Mouse (Mus musculus) heart, embryonic 13.5 days (tissue): Measurements from ENCODE around the gene Mfsd14a. TPM values are rescaled to one million over a fixed set of nuclear protein-coding genes. Genes with fewer than 3 reads are reported as not detected.

Source experiments
- ATAC-seq: fragments of 200-750 bp; cut with Nextera tagmentation; 2 replicates; pipeline ENCODE4 v1.8.0; 2017; ENCODE audit warnings: moderate TSS enrichment; ENCODE audit not compliant: insufficient number of reproducible peaks, low FRiP score, low TSS enrichment; ENCODE audit errors: extremely low read depth
- H3K27ac ChIP-seq: fragments of 300-500 bp; sonication (generic); replicated peaks from 2 replicates; pipeline ENCODE4 v1.5.1; 2015; ENCODE audit warnings: moderate library complexity, mild to moderate bottlenecking, inconsistent platforms
- H3K27me3 ChIP-seq: fragments of 300-500 bp; sonication (generic); replicated peaks from 2 replicates; pipeline ENCODE4 v1.6.1; 2015; ENCODE audit warnings: mild to moderate bottlenecking, inconsistent platforms
- H3K36me3 ChIP-seq: fragments of 300-500 bp; sonication (generic); 2 replicates; pipeline ENCODE4 v1.6.1; 2015; ENCODE audit warnings: mild to moderate bottlenecking, inconsistent platforms
- H3K4me1 ChIP-seq: fragments of 300-500 bp; sonication (generic); 2 replicates; pipeline ENCODE4 v1.6.1; 2015; ENCODE audit warnings: inconsistent platforms
- H3K4me2 ChIP-seq: fragments of 300-500 bp; sonication (generic); 2 replicates; pipeline ENCODE4 v1.6.1; 2015; ENCODE audit warnings: inconsistent platforms, mild to moderate bottlenecking, moderate library complexity
- H3K4me3 ChIP-seq: fragments of 300-500 bp; sonication (generic); 2 replicates; pipeline ENCODE4 v1.5.1; 2015; ENCODE audit warnings: moderate library complexity, mild to moderate bottlenecking, inconsistent platforms
- H3K9ac ChIP-seq: fragments of 300-500 bp; sonication (generic); 2 replicates; pipeline ENCODE4 v1.6.1; 2015; ENCODE audit warnings: inconsistent platforms, mild to moderate bottlenecking, moderate library complexity
- H3K9me3 ChIP-seq: fragments of 300-500 bp; sonication (generic); 2 replicates; pipeline ENCODE4 v1.6.1; 2016; ENCODE audit warnings: inconsistent platforms
- WGBS: fragments of 180-500 bp; shearing (Covaris S2); methylation state at CpG from one replicate; pipeline ENCODE4 v1.1.7; 2015; ENCODE audit warnings: mixed read lengths; 5-methylcytosine and 5-hydroxymethylcytosine counted together
- polyA plus RNA-seq: library from polyadenylated mRNA; unstranded; fragments of >200 nt; fragmentation: Nextera tagmentation; extraction: Ambion mirVana; gene quantifications from 2 replicates; pipeline ENCODE4 v1.2.1, GENCODE M21; 2015

Mfsd14a gene
- polyA plus RNA-seq, 1 experiment from 2014 or later: 49.7 TPM

DNA sequence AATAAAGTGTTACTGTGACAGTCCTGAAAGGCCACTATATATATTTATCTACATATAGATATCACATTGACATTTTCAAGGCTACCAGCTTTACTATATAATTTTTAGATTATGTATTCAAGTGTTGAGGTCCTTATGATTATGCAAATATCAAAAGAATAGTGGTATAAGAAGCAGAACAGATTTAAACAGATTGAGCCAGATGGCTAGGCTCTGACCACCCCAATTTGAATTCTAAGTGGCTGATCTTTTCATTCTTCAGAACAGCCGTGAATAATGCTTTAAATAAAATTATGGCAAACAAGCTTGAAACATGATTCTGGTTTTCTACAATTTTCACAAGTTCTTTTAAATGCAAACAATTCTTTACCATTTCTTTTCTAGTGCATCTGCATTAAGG lies 31.0 kb downstream of the Mfsd14a start:
- Histone ChIP-seq H3K4me3 (no peak overlapping the region), H3K4me1 (peaks cover 12% of the 10 kb centered on the region), H3K4me2 (no peak overlapping the region), H3K9me3 (no peaks in the 10 kb centered on the region), H3K27me3 (no peaks in the 10 kb centered on the region), H3K36me3 (peaks cover 73% of the 10 kb centered on the region), H3K27ac (no peak overlapping the region), H3K9ac (no peak overlapping the region)
- 66% methylated on average over 1 of the region's 1 CpGs for WGBS
- no peak for ATAC-seq

DNA sequence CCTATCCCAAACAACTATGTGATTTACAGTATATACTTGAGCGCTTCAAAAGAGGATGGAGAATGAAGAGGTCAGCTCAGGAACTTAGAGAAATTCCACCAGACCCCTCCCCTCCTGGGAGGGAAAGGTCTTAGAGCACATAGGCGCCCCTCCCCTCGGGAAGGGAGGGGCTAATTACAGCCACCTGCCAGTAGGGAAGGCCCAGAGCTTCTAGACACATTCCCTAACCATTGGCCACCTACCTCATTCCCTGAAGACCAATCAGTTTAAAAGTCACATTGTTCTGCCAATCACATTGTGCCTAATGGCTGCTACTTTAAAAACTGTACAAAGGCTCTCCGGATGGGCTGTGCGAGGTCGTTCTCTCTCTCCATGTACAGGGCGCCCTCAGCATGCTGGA lies 39.8 kb downstream of the Mfsd14a start:
- H3K27ac ChIP-seq: no peak overlapping the region
- H3K4me1 ChIP-seq: no peaks in the 10 kb centered on the region
- WGBS: 93% methylated on average over 7 of the region's 7 CpGs
- no peak overlapping the region for H3K9ac ChIP-seq
- ATAC-seq: no peak
- H3K4me2 ChIP-seq: no peak overlapping the region
- no peaks in the 10 kb centered on the region for H3K9me3 ChIP-seq
- peaks cover 57% of the 10 kb centered on the region for H3K36me3 ChIP-seq
- no peaks in the 10 kb centered on the region for H3K27me3 ChIP-seq
- no peak overlapping the region for H3K4me3 ChIP-seq

DNA sequence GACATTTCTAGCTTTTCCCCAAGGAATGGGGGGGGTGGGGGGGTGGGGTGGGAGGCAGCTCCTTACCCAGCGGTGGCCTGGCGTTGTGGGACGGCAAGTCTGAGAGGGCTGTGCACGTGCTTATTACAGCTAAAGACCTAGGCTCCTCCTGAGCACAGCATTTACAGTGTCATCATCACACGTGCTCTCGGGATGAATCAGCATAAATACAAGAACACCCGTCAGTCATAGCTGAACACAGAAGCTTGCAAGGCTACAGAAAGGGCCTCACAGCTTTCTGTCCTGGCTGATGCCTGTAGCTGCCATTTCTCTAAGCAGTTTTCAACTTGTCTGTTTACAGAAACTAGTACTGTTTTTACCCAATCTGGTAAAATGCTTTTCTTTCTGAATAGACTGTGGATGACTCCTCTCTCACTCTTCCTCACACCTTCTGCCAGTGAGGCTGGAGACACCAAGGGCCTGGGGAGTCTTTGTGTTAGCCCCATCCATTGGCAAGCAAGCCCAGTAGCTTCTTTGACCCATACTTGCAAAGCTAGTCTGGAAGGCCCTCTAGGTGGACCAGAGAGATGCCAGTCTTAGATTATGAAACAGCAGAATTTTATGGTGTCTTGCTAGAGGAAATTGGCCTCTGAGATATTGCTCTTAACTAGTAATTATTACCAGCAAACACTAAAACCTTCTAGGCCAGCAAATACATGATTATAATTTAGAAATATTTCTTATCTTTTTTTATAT lies 41.7 kb downstream of the Mfsd14a start:
- no peaks in the 10 kb centered on the region for H3K9me3 ChIP-seq
- peaks cover 59% of the 10 kb centered on the region for H3K36me3 ChIP-seq
- no peaks in the 10 kb centered on the region for H3K4me1 ChIP-seq
- H3K4me2 ChIP-seq: no peak overlapping the region
- no peak for ATAC-seq
- 83% methylated on average over 7 of the region's 7 CpGs for WGBS
- no peak overlapping the region for H3K27ac ChIP-seq
- no peak overlapping the region for H3K9ac ChIP-seq
- H3K27me3 ChIP-seq: no peaks in the 10 kb centered on the region
- no peak overlapping the region for H3K4me3 ChIP-seq

DNA sequence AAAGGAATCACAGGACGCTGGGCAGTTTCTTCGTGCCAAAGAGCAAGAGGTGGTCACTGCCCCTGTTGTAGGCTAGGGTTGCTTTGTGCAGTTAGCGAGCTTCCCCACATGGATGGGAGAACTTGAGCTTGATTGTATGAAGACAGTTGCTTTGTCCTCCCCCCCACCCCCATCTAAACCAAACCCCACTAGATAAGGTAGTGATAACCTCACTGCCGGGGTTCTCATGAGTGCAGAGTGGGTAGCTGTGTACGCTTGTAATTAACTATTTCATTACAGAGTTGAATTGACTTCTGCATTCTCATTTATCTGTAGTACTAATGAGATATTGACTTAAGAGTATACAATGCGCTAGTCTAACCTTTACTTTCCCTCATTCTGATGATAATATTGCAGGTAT lies 43.6 kb downstream of the Mfsd14a start:
- Histone ChIP-seq H3K9ac (no peak overlapping the region), H3K27me3 (no peaks in the 10 kb centered on the region), H3K36me3 (peaks cover 79% of the 10 kb centered on the region), H3K4me1 (no peaks in the 10 kb centered on the region), H3K9me3 (no peaks in the 10 kb centered on the region), H3K4me2 (no peak overlapping the region), H3K27ac (no peak overlapping the region), H3K4me3 (no peak overlapping the region)
- ATAC-seq: no peak
- 74% methylated on average over 6 of the region's 6 CpGs for WGBS

DNA sequence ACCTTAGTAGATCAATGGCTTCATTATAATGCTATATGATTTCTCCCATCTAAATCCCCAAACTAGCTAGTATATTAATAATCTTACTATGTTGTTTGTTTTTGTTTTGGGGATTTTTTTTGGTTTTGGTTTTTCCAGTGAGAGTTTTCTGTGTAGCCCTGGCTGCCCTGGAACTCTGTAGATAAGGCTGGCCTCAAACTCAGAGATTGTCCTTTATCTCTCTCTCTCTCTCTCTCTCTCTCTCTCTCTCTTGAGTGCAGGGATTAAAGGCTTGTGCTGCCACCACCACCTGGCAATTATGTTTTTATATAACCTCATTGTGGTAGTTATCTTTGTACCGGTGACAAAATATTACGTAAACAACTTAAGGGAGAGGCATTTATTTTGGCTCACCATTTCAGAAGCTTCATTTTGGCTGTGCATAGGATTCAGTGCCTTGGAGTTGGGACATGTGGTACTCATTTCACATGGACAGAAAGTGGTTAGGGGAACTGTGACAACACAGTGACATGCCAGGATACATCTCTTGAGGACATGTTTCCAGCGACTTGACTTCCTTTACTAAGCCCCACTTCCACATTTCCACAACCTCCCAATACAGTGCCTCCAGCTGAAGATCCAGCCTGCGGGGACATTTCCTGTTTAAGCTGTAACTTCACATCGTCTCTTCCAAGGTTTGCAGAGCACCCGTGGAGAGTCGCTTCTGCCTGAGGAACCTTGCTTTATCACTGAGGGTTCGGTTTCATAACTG lies 47.0 kb downstream of the Mfsd14a start:
- Histone ChIP-seq H3K27ac (no peak overlapping the region), H3K9me3 (no peaks in the 10 kb centered on the region), H3K4me3 (no peak overlapping the region), H3K36me3 (peaks cover 72% of the 10 kb centered on the region), H3K9ac (no peak overlapping the region), H3K27me3 (no peaks in the 10 kb centered on the region), H3K4me1 (no peaks in the 10 kb centered on the region), H3K4me2 (no peak overlapping the region)
- ATAC-seq: no peak
- WGBS: 80% methylated on average over 8 of the region's 8 CpGs

DNA sequence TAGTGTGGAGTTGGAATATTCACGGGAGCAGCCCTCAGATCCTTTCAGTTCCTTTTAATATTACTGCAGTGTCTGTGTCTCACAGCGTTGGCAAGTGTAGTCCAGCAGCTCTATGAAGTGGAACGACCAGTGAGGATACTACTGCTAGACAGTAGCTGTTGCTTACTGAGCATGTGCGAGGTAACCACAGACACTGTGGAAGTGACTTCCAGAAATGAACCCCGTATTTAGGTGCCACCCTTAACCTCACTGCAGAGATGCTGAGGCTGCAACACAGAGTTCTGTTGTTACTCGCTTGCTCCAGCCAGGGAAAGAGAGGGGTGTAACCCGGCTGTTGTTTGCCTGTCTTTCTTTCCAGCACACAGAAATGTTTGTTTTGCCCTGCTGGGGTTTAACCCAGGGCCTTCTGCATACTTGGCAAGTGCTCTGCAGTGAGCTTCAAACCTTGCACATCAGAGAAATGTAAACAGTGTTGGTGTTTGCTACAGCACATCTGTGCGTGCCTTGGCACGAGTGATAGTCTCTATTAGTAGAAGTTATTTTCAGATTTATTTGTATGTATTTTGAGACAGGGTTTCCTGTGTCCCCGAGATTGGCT lies 48.1 kb downstream of the Mfsd14a start, which contains the start of gene Trmt13:
Trmt13 (minus strand) TSS at position 293 of the 598 bp plus-strand sequence.
- H3K4me2 ChIP-seq: no peak within 1 kb of the TSS
- no peak within 1 kb of the TSS for H3K9ac ChIP-seq
- no peaks in the 10 kb centered on the region for H3K4me1 ChIP-seq
- no peak for ATAC-seq
- no peak within 1 kb of the TSS for H3K27ac ChIP-seq
- WGBS: 83% methylated on average over 10 of the region's 10 CpGs
- peaks cover 71% of the 10 kb centered on the region for H3K36me3 ChIP-seq
- no peaks in the 10 kb centered on the region for H3K27me3 ChIP-seq
- H3K9me3 ChIP-seq: no peaks in the 10 kb centered on the region
- no peak within 1 kb of the TSS for H3K4me3 ChIP-seq

DNA sequence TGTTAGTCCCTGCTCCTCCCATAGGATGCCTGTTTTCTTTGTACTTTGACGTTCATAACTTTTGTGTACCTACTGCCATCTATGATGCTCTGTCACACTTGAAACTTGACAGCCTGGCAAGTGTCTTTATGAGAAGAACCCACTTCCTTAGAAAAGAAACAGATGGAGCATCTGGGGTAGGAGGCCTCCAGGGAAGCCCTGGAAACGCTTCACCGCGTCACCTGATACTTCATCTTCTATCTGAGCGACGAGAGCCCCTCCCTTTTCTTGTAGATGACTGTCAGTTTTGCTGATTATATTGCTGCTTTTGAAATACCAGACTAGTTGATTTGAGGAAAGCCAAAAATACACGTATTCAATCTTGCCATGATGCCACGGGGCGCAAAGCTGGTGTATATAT lies 57.9 kb downstream of the Mfsd14a start:
- Histone ChIP-seq H3K9me3 (no peaks in the 10 kb centered on the region), H3K4me2 (no peak overlapping the region), H3K27ac (no peak overlapping the region), H3K4me3 (no peak overlapping the region), H3K4me1 (no peaks in the 10 kb centered on the region), H3K27me3 (no peaks in the 10 kb centered on the region), H3K36me3 (peaks cover 47% of the 10 kb centered on the region), H3K9ac (0 out of 2 replicates have a peak overlapping the region, but pooled peaks have one; percentile 28)
- no peak for ATAC-seq
- 70% methylated on average over 9 of the region's 9 CpGs for WGBS

DNA sequence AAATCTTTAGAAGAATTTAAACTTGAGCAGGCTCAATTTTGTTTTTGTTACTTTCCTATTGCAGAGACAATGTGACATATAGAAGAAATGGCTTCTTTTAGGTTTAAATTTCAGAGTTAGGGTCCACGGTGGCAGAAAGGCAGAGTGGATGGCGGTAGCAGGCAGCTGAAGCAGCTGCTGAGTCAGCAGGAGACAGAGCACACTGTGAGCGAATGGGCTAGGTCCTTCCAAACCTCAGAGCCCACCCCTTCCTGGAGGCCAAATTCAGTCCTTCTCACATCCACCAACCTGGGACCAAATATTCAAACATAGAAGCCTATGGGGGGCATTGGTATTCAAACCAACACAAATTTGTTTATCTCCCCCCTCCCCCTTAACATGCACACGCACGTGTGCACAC lies 60.7 kb downstream of the Mfsd14a start:
- H3K4me1 ChIP-seq: no peaks in the 10 kb centered on the region
- H3K4me2 ChIP-seq: no peak overlapping the region
- H3K9me3 ChIP-seq: no peaks in the 10 kb centered on the region
- peaks cover 19% of the 10 kb centered on the region for H3K36me3 ChIP-seq
- H3K27me3 ChIP-seq: no peaks in the 10 kb centered on the region
- no peak overlapping the region for H3K4me3 ChIP-seq
- H3K27ac ChIP-seq: no peak overlapping the region
- WGBS: 89% methylated on average over 5 of the region's 5 CpGs
- H3K9ac ChIP-seq: no peak overlapping the region
- ATAC-seq: no peak

DNA sequence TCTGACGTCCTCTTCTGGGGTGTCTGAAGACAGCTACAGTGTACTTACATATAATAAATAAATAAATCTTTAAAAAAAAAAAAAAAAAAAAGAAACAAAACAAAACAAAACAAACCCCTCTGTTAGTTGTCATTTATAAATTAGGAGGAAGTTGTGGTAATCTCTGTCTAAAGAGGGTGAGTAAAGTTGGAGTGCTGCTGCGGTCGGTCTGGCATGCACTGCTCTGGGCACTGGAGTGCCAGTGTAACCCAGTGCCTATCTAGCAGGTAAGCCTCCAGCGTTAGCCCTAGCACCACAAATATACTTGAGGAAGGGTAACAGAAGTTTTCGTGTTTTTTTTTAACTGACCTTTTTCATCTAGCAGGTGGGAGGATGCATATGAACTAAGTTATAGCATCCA lies 61.5 kb downstream of the Mfsd14a start:
- WGBS: 87% methylated on average over 5 of the region's 5 CpGs
- Histone ChIP-seq H3K27ac (no peak overlapping the region), H3K9me3 (no peaks in the 10 kb centered on the region), H3K4me1 (peaks cover 4% of the 10 kb centered on the region), H3K4me2 (no peak overlapping the region), H3K4me3 (no peak overlapping the region), H3K9ac (no peak overlapping the region), H3K27me3 (no peaks in the 10 kb centered on the region), H3K36me3 (peaks cover 13% of the 10 kb centered on the region)
- ATAC-seq: no peak

DNA sequence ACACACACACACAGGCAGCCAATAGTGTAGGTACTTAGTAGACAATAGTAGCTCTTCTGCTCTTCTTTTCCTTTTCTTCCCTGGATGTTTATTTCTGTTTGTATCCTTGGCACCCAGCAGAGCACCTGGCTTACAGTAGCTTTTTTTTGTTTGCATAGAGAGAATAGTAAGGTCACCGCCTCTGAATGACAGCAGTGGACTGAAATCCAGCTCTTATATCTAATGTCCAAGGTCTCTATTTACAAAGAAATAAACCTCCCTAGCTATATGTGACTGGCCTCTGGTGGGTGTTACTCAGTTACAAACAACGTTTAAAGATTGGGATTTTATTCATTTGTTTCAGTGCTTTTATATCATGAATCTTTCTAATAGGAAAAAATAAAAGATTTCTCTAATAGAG lies 62.8 kb downstream of the Mfsd14a start:
- Histone ChIP-seq H3K4me2 (no peak overlapping the region), H3K27ac (no peak overlapping the region), H3K9ac (no peak overlapping the region), H3K36me3 (peaks cover 9% of the 10 kb centered on the region; the same call in 1 of the 2 replicates), H3K27me3 (no peaks in the 10 kb centered on the region), H3K4me1 (peaks cover 11% of the 10 kb centered on the region), H3K4me3 (no peak overlapping the region), H3K9me3 (no peaks in the 10 kb centered on the region)
- WGBS: 84% methylated on average over 2 of the region's 2 CpGs
- ATAC-seq: no peak

DNA sequence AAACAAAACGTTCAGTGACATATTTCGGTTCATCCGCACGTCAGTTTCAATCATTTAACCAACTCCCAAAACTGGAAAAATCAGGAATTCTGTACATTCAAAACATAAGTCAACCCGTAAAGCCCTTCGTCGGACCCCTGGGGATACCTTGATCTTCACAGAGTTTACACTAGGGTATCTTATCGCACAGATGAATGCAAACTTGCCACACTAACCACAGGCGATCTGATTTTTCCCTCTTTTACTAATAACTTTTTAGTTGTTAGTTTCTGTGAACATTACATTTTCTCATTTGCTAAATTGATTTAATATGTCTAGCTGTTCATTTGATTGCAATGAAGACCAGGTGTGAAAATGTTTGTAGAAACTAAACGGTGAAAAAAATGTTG lies 66.9 kb downstream of the Mfsd14a start:
- Histone ChIP-seq H3K9ac (peak overlapping the region; percentile 85), H3K9me3 (no peaks in the 10 kb centered on the region), H3K4me1 (peaks cover 19% of the 10 kb centered on the region), H3K36me3 (peaks cover 13% of the 10 kb centered on the region), H3K4me2 (peak overlapping the region; percentile 84), H3K4me3 (peak overlapping the region; percentile 88), H3K27ac (peak overlapping the region; percentile 89; the same call in 1 of the 2 replicates), H3K27me3 (no peaks in the 10 kb centered on the region)
- ATAC-seq: no peak
- 5% methylated on average over 10 of the region's 10 CpGs for WGBS
